Mouse (Mus musculus) erythroid progenitor cell, adult 5-6 weeks (primary cell): ENCODE measurements around the gene Cxcl13. TPM values are rescaled to one million over a fixed set of nuclear protein-coding genes. Genes with fewer than 3 reads are reported as not detected.
"Not testable (repeated sequence)": the region's sequence is repeated elsewhere in the genome, so short reads cannot be mapped to it uniquely, and the experiment has no call there.

Experiments
- ATAC-seq: replicated peaks from 2 replicates; pipeline ENCODE4 v1.8.0; 2016; ENCODE audit warnings: moderate number of reproducible peaks, mild to moderate bottlenecking, moderate TSS enrichment, inconsistent platforms; ENCODE audit not compliant: poor library complexity, low FRiP score, severe bottlenecking
- total RNA-seq, 2 experiments: library from RNA; stranded (forward) in 1 of 2; stranded (reverse) in 1 of 2; fragments of 150-400 nt in 1 of 2; fragments of 186-747, 209-891 nt in 1 of 2; gene quantifications; 2 replicates each; pipeline versions ENCODE4 v1.2.3 to v1.2.4; 2015 to 2017; ENCODE audit warnings: low replicate concordance in 2 of 2

Cxcl13 gene
- total RNA-seq (2015; ENCODE audit: low replicate concordance) (not detected in 2 replicates), total RNA-seq (2017; ENCODE audit: low replicate concordance) (not detected in 2 replicates)

GRCm38 (mm10) chr5:95956651-95957050 is at the start of gene Cxcl13:
Gene Cxcl13, plus strand, starts transcription at chr5:95956951.
- no peak for ATAC-seq

- no peak for ATAC-seq
These were observed 45.7 kb upstream of the Cxcl13 start for GRCm38 (mm10) chr5:95911006-95911405.

- ATAC-seq, result no peak
These were observed 38.3 kb upstream of the Cxcl13 start for GRCm38 (mm10) chr5:95918491-95918890.

GRCm38 (mm10) chr5:95924023-95924422 is 32.7 kb upstream of the Cxcl13 start:
- ATAC-seq, result no peak

GRCm38 (mm10) chr5:95925204-95925930 is 31.4 kb upstream of the Cxcl13 start:
- ATAC-seq, result no peak

GRCm38 (mm10) chr5:95925931-95926263 is 30.9 kb upstream of the Cxcl13 start:
- ATAC-seq, result no peak

GRCm38 (mm10) chr5:95935035-95935434 is 21.7 kb upstream of the Cxcl13 start:
- ATAC-seq, result no peak

- no peak for ATAC-seq
These were observed 20.7 kb upstream of the Cxcl13 start for GRCm38 (mm10) chr5:95936068-95936467.

GRCm38 (mm10) chr5:95937129-95937528 is 19.6 kb upstream of the Cxcl13 start:
- ATAC-seq, result no peak

- no peak for ATAC-seq
These were observed 18.6 kb upstream of the Cxcl13 start for GRCm38 (mm10) chr5:95938044-95938625.

GRCm38 (mm10) chr5:95940682-95941221 is 16.0 kb upstream of the Cxcl13 start:
- ATAC-seq, result no peak

- no peak for ATAC-seq
These were observed 15.2 kb upstream of the Cxcl13 start for GRCm38 (mm10) chr5:95941562-95941961.

GRCm38 (mm10) chr5:95945120-95945519 is 11.6 kb upstream of the Cxcl13 start:
- no peak for ATAC-seq

- no peak for ATAC-seq
These were observed 10.4 kb upstream of the Cxcl13 start for GRCm38 (mm10) chr5:95946344-95946743.

- ATAC-seq, result no peak
These were observed 8.1 kb upstream of the Cxcl13 start for GRCm38 (mm10) chr5:95948641-95949040.

GRCm38 (mm10) chr5:95949946-95950701 is 6.6 kb upstream of the Cxcl13 start:
- ATAC-seq, result no peak

- ATAC-seq, result no peak
These were observed 8.2 kb downstream of the Cxcl13 start for GRCm38 (mm10) chr5:95964940-95965339.

GRCm38 (mm10) chr5:95966621-95967020 is 9.9 kb downstream of the Cxcl13 start:
- ATAC-seq, result no peak

- no peak for ATAC-seq
These were observed 14.1 kb downstream of the Cxcl13 start for GRCm38 (mm10) chr5:95970845-95971244.

- ATAC-seq, result no peak
These were observed 15.5 kb downstream of the Cxcl13 start for GRCm38 (mm10) chr5:95972208-95972607.

GRCm38 (mm10) chr5:95973806-95974205 is 17.1 kb downstream of the Cxcl13 start:
- not testable (repeated sequence) for ATAC-seq
